Mouse (Mus musculus): ENCODE data around the gene Gm7697. TPM values are rescaled to one million over a fixed set of nuclear protein-coding genes. Genes with fewer than 3 reads are reported as not detected.

Gene Gm7697
- total RNA-seq (2023), result not detected

DNA sequence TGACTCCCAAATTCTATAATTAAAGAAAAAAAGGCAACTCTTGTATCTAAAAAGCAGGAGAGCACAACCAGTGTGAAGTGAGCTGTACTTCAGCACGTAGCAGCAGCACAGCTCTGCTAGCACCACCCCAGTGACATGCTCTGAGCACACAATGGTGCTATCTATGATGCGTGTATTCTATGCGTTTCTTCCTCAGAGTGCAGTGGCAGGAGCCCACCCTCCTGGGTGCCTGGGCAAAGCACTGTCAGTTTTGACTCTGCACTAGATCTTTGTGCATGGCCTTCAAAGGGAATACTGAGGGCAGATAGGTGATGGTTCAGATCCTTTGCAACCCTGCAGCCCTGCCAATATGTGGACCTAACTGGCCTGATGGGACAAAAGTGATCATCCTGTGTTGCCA is at the start of gene Gm7697:
Gene Gm7697 (minus strand): TSS at position 101 of the 400 bp plus-strand sequence.

DNA sequence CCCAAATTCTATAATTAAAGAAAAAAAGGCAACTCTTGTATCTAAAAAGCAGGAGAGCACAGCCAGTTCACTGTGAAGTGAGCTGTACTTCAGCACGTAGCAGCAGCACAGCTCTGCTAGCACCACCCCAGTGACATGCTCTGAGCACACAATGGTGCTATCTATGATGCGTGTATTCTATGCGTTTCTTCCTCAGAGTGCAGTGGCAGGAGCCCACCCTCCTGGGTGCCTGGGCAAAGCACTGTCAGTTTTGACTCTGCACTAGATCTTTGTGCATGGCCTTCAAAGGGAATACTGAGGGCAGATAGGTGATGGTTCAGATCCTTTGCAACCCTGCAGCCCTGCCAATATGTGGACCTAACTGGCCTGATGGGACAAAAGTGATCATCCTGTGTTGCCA is 69.3 kb downstream of the Gm7697 start, which contains the start of gene Gm9495:
Gene Gm9495 (minus strand): TSS at position 101 of the 400 bp plus-strand sequence.

Other genes with a start within 250 kb of the Gm7697 start
- gene Gm9495, start 69.4 kb downstream of the Gm7697 start, total RNA-seq (2023), result not detected
- gene Zfp868, start 102.6 kb upstream of the Gm7697 start, total RNA-seq (2023), result 10 to 100 TPM; 53.0 to 60.0 TPM
- gene Zfp964, start 131.5 kb upstream of the Gm7697 start, total RNA-seq (2023), result under 1 TPM; 0.50 TPM
- gene Zfp869, start 187.7 kb upstream of the Gm7697 start, total RNA-seq (2023), result 10 to 100 TPM; 47.6 to 51.0 TPM
- 1 to 10 TPM; 4.3 to 4.9 TPM for gene Zfp963, start 227.0 kb upstream of the Gm7697 start, total RNA-seq (2023)